Mouse (Mus musculus) midbrain, postnatal 0 days (tissue): ENCODE results near the gene Fkbp10. TPM values are rescaled to one million over a fixed set of nuclear protein-coding genes. Genes with fewer than 3 reads are reported as not detected.
A peak's percentile ranks its signal among the peaks of the same experiment; 100 is the strongest.

Experiments used
- ATAC-seq: fragments of 200-750 bp; cut with Nextera tagmentation; 2 replicates; pipeline ENCODE4 v1.8.0; 2017; ENCODE audit warnings: moderate number of reproducible peaks, mild to moderate bottlenecking, moderate TSS enrichment, moderate library complexity; ENCODE audit not compliant: low FRiP score
- DNase-seq: peaks from one replicate; pipeline ENCODE4 v3.0.0-alpha.2; 2015; ENCODE audit warnings: low spot score
- H3K27ac ChIP-seq: fragments of 300-500 bp; sonication (generic); 2 replicates; pipeline ENCODE4 v1.5.1; 2014; ENCODE audit warnings: low read depth, mild to moderate bottlenecking, low read length, mixed read lengths
- H3K27me3 ChIP-seq: fragments of 300-500 bp; sonication (generic); 2 replicates; pipeline ENCODE4 v1.6.1; 2014; ENCODE audit warnings: low read length, control low read depth, mixed read lengths; ENCODE audit not compliant: insufficient read depth
- H3K36me3 ChIP-seq: fragments of 300-500 bp; sonication (generic); 2 replicates; pipeline ENCODE4 v1.6.1; 2014; ENCODE audit warnings: low read length, control low read depth, mixed read lengths; ENCODE audit not compliant: insufficient read depth
- H3K4me1 ChIP-seq: fragments of 300-500 bp; sonication (generic); 2 replicates; pipeline ENCODE4 v1.6.1; 2014; ENCODE audit warnings: mild to moderate bottlenecking, control low read depth, antibody characterized with exemption, low read length, mixed read lengths; ENCODE audit not compliant: insufficient read depth
- H3K4me2 ChIP-seq: fragments of 300-500 bp; sonication (generic); 2 replicates; pipeline ENCODE4 v1.6.1; 2014; ENCODE audit warnings: low read depth, mild to moderate bottlenecking, low read length, mixed read lengths; ENCODE audit not compliant: poor library complexity, severe bottlenecking
- H3K4me3 ChIP-seq: fragments of 300-500 bp; sonication (generic); 2 replicates; pipeline ENCODE4 v1.5.1; 2014; ENCODE audit warnings: low read depth, mild to moderate bottlenecking, low read length, moderate library complexity
- H3K9ac ChIP-seq: fragments of 300-500 bp; sonication (generic); replicated peaks from 2 replicates; pipeline ENCODE4 v1.6.1; 2014; ENCODE audit warnings: mild to moderate bottlenecking, low read length, moderate library complexity, mixed read lengths; ENCODE audit not compliant: poor library complexity, severe bottlenecking
- H3K9me3 ChIP-seq: fragments of 300-500 bp; sonication (generic); 2 replicates; pipeline ENCODE4 v1.6.1; 2016; ENCODE audit warnings: low read length, control low read depth
- CTCF ChIP-seq: IDR thresholded peaks from 2 replicates; pipeline ENCODE4 v1.5.1; 2016; ENCODE audit warnings: antibody characterized with exemption, mild to moderate bottlenecking
- WGBS: fragments of 180-500 bp; shearing (Covaris S2); extraction: QIAGEN DNeasy Blood & Tissue Kit; methylation state at CpG from one replicate; pipeline ENCODE4 v1.1.7; 2014; 5-methylcytosine and 5-hydroxymethylcytosine counted together
- polyA plus RNA-seq: library from polyadenylated mRNA; unstranded; fragments of >200 nt; fragmentation: Nextera tagmentation; extraction: Ambion mirVana; gene quantifications from 2 replicates; pipeline ENCODE4 v1.2.1, GENCODE M21; 2015
- total RNA-seq: library from RNA; depleted of rRNA; stranded (reverse); fragments of >200 nt; gene quantifications from 2 replicates; pipeline ENCODE4 v1.2.3, GENCODE M21; 2014

Gene Fkbp10
- total and polyA plus RNA-seq, 2 experiments from 2014 or later: 21.8 to 33.9 TPM

GRCm38 (mm10) chr11:100391884-100392345 is 23.6 kb upstream of the Fkbp10 start:
- no peaks in the 10 kb centered on the region for H3K9me3 ChIP-seq
- no peak overlapping the region for H3K4me3 ChIP-seq
- no peak overlapping the region for H3K27ac ChIP-seq
- ATAC-seq (no peak), DNase-seq (no peak)
- no peak overlapping the region for H3K9ac ChIP-seq
- H3K4me2 ChIP-seq: no peak overlapping the region
- H3K27me3 ChIP-seq: no peaks in the 10 kb centered on the region
- peaks cover 17% of the 10 kb centered on the region for H3K4me1 ChIP-seq
- TF ChIP-seq CTCF: no peak
- no peaks in the 10 kb centered on the region for H3K36me3 ChIP-seq
- WGBS: 66% methylated on average over 7 of the region's 7 CpGs

- Histone ChIP-seq H3K9ac (no peak overlapping the region), H3K9me3 (no peaks in the 10 kb centered on the region), H3K36me3 (no peaks in the 10 kb centered on the region), H3K4me3 (no peak overlapping the region), H3K4me2 (no peak overlapping the region), H3K27me3 (no peaks in the 10 kb centered on the region), H3K4me1 (peaks cover 17% of the 10 kb centered on the region), H3K27ac (no peak overlapping the region)
- no peak for TF ChIP-seq CTCF
- no peak for ATAC-seq
- no peak for DNase-seq
- WGBS: 85% methylated on average over 5 of the region's 5 CpGs
These were observed 22.5 kb upstream of the Fkbp10 start for GRCm38 (mm10) chr11:100392958-100393357.

- no peak overlapping the region for H3K9ac ChIP-seq
- no peak overlapping the region for H3K27ac ChIP-seq
- H3K4me3 ChIP-seq: no peak overlapping the region
- WGBS: 84% methylated on average over 7 of the region's 7 CpGs
- H3K4me1 ChIP-seq: peaks cover 17% of the 10 kb centered on the region
- no peaks in the 10 kb centered on the region for H3K36me3 ChIP-seq
- H3K27me3 ChIP-seq: no peaks in the 10 kb centered on the region
- DNase-seq (no peak), ATAC-seq (no peak)
- no peaks in the 10 kb centered on the region for H3K9me3 ChIP-seq
- no peak for TF ChIP-seq CTCF
- H3K4me2 ChIP-seq: no peak overlapping the region
These were observed 21.8 kb upstream of the Fkbp10 start for GRCm38 (mm10) chr11:100393733-100394132.

- no peak for DNase-seq
- H3K4me2 ChIP-seq: no peak overlapping the region
- no peaks in the 10 kb centered on the region for H3K36me3 ChIP-seq
- no peak for ATAC-seq
- WGBS: 69% methylated on average over 5 of the region's 5 CpGs
- TF ChIP-seq CTCF: no peak
- H3K9ac ChIP-seq: no peak overlapping the region
- H3K9me3 ChIP-seq: no peaks in the 10 kb centered on the region
- H3K4me3 ChIP-seq: no peak overlapping the region
- H3K27ac ChIP-seq: no peak overlapping the region
- H3K27me3 ChIP-seq: no peaks in the 10 kb centered on the region
- peaks cover 17% of the 10 kb centered on the region for H3K4me1 ChIP-seq
These were observed 21.0 kb upstream of the Fkbp10 start for GRCm38 (mm10) chr11:100394353-100395074.

GRCm38 (mm10) chr11:100395200-100395599 is 20.3 kb upstream of the Fkbp10 start:
- ATAC-seq: no peak
- Histone ChIP-seq H3K27me3 (no peaks in the 10 kb centered on the region), H3K4me2 (peak overlapping the region; percentile 79), H3K9me3 (no peaks in the 10 kb centered on the region), H3K9ac (no peak overlapping the region), H3K4me1 (peaks cover 17% of the 10 kb centered on the region), H3K4me3 (peak overlapping the region; percentile 86), H3K27ac (no peak overlapping the region), H3K36me3 (no peaks in the 10 kb centered on the region)
- WGBS: 43% methylated on average over 11 of the region's 11 CpGs
- TF ChIP-seq CTCF: no peak
- no peak for DNase-seq

- ATAC-seq: no peak
- Histone ChIP-seq H3K9ac (peak overlapping the region; percentile 80; the same call in 1 of the 2 replicates), H3K27me3 (no peaks in the 10 kb centered on the region), H3K27ac (no peak overlapping the region; the same call in 1 of the 2 replicates), H3K4me1 (peaks cover 17% of the 10 kb centered on the region), H3K9me3 (no peaks in the 10 kb centered on the region), H3K36me3 (no peaks in the 10 kb centered on the region), H3K4me3 (peak overlapping the region; percentile 86), H3K4me2 (peak overlapping the region; percentile 79)
- 28% methylated on average over 17 of the region's 17 CpGs for WGBS
- DNase-seq: no peak
- 0 out of 2 replicates have a peak, but pooled peaks have one; percentile 27 for TF ChIP-seq CTCF
These were observed 19.5 kb upstream of the Fkbp10 start for GRCm38 (mm10) chr11:100395861-100396631.
